Mouse (Mus musculus): Measurements from ENCODE around the gene Thap2. TPM values are rescaled to one million over a fixed set of nuclear protein-coding genes. Genes with fewer than 3 reads are reported as not detected.
A peak's percentile ranks its signal among the peaks of the same experiment; 100 is the strongest.

Thap2 gene
- total RNA-seq, 1 experiment = 7.5 TPM

GRCm38 (mm10) chr10:115332997-115333396 is 51.2 kb downstream of the Thap2 start:
- Histone ChIP-seq H3K4me1 (ENCODE audit: control insufficient read depth in 2 of 2, insufficient read depth in 2 of 2, low read length in 2 of 2, poor library complexity in 1 of 2) (no peaks in the 10 kb centered on the region), H3K27ac (ENCODE audit: insufficient read depth, low read depth, low read length, poor library complexity, severe bottlenecking) (no peak overlapping the region), H3K9me3 (ENCODE audit: control insufficient read depth, insufficient read depth, low read depth, low read length) (no peaks in the 10 kb centered on the region), H3K4me3 (ENCODE audit: insufficient read depth in 1 of 2, low read depth in 1 of 2, low read length in 2 of 2, poor library complexity in 1 of 2, severe bottlenecking in 1 of 2) (no peak overlapping the region), H3K9ac (ENCODE audit: insufficient read depth, low read depth, low read length, poor library complexity, severe bottlenecking) (no peak overlapping the region), H3K36me3 (ENCODE audit: control insufficient read depth, insufficient read depth, low read length, poor library complexity, severe bottlenecking) (no peaks in the 10 kb centered on the region)
- DNase-seq (ENCODE audit: low read depth, low spot score) = no peak
- TF ChIP-seq ZC3H11A (IDR thresholded peaks at IDR 0.05; ENCODE audit: borderline replicate concordance, low read depth, low read length) = no peak
- TF ChIP-seq CHD2 (IDR thresholded peaks at IDR 0.05; ENCODE audit: low read depth, low read length) = no peak
- no peak for TF ChIP-seq MAFK (IDR thresholded peaks at IDR 0.05; ENCODE audit: insufficient read depth, low read depth, low read length)
- no peak for TF ChIP-seq HCFC1 (IDR thresholded peaks at IDR 0.05; ENCODE audit: borderline replicate concordance, insufficient read depth, low read length)
- no peak for TF ChIP-seq ZNF384 (IDR thresholded peaks at IDR 0.05; ENCODE audit: low read depth, low read length)
- in situ Hi-C loops (cut with MboI; ENCODE audit: low sequenced_read_pairs in 2 of 2, unreplicated experiment in 2 of 2) = no loop called here

DNA sequence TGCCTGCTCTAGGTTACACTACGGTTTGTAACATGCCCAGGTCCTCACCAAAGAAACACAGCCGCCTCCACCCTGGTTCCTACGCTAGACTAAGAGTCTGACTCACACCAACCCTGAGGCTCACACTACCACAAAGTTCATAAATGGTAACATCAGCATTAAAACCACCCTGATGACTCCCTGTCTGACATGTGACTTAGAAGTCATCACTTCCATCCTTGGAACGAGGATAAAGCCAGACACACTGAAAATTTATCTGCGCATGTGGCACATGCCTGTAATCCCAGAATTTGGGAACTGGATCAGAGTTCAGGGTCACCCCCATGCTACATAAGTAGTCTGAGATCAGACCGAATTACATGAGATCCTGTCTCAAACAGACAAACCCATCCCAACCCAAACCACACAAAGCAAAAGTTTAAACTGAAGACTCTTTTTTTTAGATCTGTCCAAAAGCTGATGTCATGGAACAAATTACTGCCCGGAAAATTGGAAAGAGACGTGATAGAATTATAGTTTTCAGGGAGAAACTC is 51.8 kb downstream of the Thap2 start:
- Histone ChIP-seq H3K4me1 (ENCODE audit: control insufficient read depth in 2 of 2, insufficient read depth in 2 of 2, low read length in 2 of 2, poor library complexity in 1 of 2) (no peaks in the 10 kb centered on the region), H3K36me3 (ENCODE audit: control insufficient read depth, insufficient read depth, low read length, poor library complexity, severe bottlenecking) (no peaks in the 10 kb centered on the region), H3K9ac (ENCODE audit: insufficient read depth, low read depth, low read length, poor library complexity, severe bottlenecking) (no peak overlapping the region), H3K27ac (ENCODE audit: insufficient read depth, low read depth, low read length, poor library complexity, severe bottlenecking) (no peak overlapping the region), H3K9me3 (ENCODE audit: control insufficient read depth, insufficient read depth, low read depth, low read length) (no peaks in the 10 kb centered on the region), H3K4me3 (ENCODE audit: insufficient read depth in 1 of 2, low read depth in 1 of 2, low read length in 2 of 2, poor library complexity in 1 of 2, severe bottlenecking in 1 of 2) (no peak overlapping the region)
- in situ Hi-C loops (cut with MboI; ENCODE audit: low sequenced_read_pairs in 2 of 2, unreplicated experiment in 2 of 2) = no loop called here
- TF ChIP-seq CHD2 (IDR thresholded peaks at IDR 0.05; ENCODE audit: low read depth, low read length) (no peak), MAFK (IDR thresholded peaks at IDR 0.05; ENCODE audit: insufficient read depth, low read depth, low read length) (no peak), ZC3H11A (IDR thresholded peaks at IDR 0.05; ENCODE audit: borderline replicate concordance, low read depth, low read length) (no peak), HCFC1 (IDR thresholded peaks at IDR 0.05; ENCODE audit: borderline replicate concordance, insufficient read depth, low read length) (no peak), ZNF384 (IDR thresholded peaks at IDR 0.05; ENCODE audit: low read depth, low read length) (no peak)
- DNase-seq (ENCODE audit: low read depth, low spot score) = no peak

GRCm38 (mm10) chr10:115329010-115329530 is 55.2 kb downstream of the Thap2 start:
- Histone ChIP-seq H3K36me3 (ENCODE audit: control insufficient read depth, insufficient read depth, low read length, poor library complexity, severe bottlenecking) (no peaks in the 10 kb centered on the region), H3K9me3 (ENCODE audit: control insufficient read depth, insufficient read depth, low read depth, low read length) (no peaks in the 10 kb centered on the region), H3K9ac (ENCODE audit: insufficient read depth, low read depth, low read length, poor library complexity, severe bottlenecking) (no peak overlapping the region), H3K4me3 (ENCODE audit: insufficient read depth in 1 of 2, low read depth in 1 of 2, low read length in 2 of 2, poor library complexity in 1 of 2, severe bottlenecking in 1 of 2) (no peak overlapping the region), H3K27ac (ENCODE audit: insufficient read depth, low read depth, low read length, poor library complexity, severe bottlenecking) (no peak overlapping the region), H3K4me1 (ENCODE audit: control insufficient read depth in 2 of 2, insufficient read depth in 2 of 2, low read length in 2 of 2, poor library complexity in 1 of 2) (no peaks in the 10 kb centered on the region)
- TF ChIP-seq ZNF384 (IDR thresholded peaks at IDR 0.05; ENCODE audit: low read depth, low read length) (peak; percentile 88), CHD2 (IDR thresholded peaks at IDR 0.05; ENCODE audit: low read depth, low read length) (no peak)
- no peak for DNase-seq (ENCODE audit: low read depth, low spot score)
- in situ Hi-C loops (cut with MboI; ENCODE audit: low sequenced_read_pairs in 2 of 2, unreplicated experiment in 2 of 2) = no loop called here

DNA sequence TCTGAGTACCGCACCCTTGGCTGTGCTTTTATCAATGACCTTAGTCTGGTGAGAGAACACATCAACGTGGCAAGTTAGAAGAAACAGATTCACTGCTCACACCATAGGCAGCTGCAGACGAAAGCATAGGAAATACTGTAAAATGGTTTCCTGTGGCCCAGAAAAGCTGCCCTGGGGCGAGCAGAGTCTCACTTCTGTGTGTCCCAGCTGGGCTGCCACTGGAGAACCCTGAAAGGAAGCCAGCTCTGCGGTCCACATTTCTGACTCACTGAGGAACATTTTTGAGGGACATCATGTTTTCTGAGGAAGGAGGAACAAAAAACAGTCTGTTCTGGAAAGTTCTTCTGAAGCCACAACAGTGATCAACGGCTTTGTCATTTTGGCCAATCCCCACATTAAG is 55.7 kb downstream of the Thap2 start:
- Histone ChIP-seq H3K27ac (ENCODE audit: insufficient read depth, low read depth, low read length, poor library complexity, severe bottlenecking) (no peak overlapping the region), H3K4me3 (ENCODE audit: insufficient read depth in 1 of 2, low read depth in 1 of 2, low read length in 2 of 2, poor library complexity in 1 of 2, severe bottlenecking in 1 of 2) (no peak overlapping the region), H3K36me3 (ENCODE audit: control insufficient read depth, insufficient read depth, low read length, poor library complexity, severe bottlenecking) (no peaks in the 10 kb centered on the region), H3K4me1 (ENCODE audit: control insufficient read depth in 2 of 2, insufficient read depth in 2 of 2, low read length in 2 of 2, poor library complexity in 1 of 2) (no peaks in the 10 kb centered on the region), H3K9me3 (ENCODE audit: control insufficient read depth, insufficient read depth, low read depth, low read length) (no peaks in the 10 kb centered on the region), H3K9ac (ENCODE audit: insufficient read depth, low read depth, low read length, poor library complexity, severe bottlenecking) (no peak overlapping the region)
- DNase-seq (ENCODE audit: low read depth, low spot score) = no peak
- no peak for TF ChIP-seq CHD2 (IDR thresholded peaks at IDR 0.05; ENCODE audit: low read depth, low read length)
- no peak for TF ChIP-seq HCFC1 (IDR thresholded peaks at IDR 0.05; ENCODE audit: borderline replicate concordance, insufficient read depth, low read length)
- in situ Hi-C loops (cut with MboI; ENCODE audit: low sequenced_read_pairs in 2 of 2, unreplicated experiment in 2 of 2) = no loop called here

GRCm38 (mm10) chr10:115323295-115323694 is 60.9 kb downstream of the Thap2 start:
- in situ Hi-C loops (cut with MboI; ENCODE audit: low sequenced_read_pairs in 2 of 2, unreplicated experiment in 2 of 2) = no loop called here
- Histone ChIP-seq H3K9me3 (ENCODE audit: control insufficient read depth, insufficient read depth, low read depth, low read length) (no peaks in the 10 kb centered on the region), H3K9ac (ENCODE audit: insufficient read depth, low read depth, low read length, poor library complexity, severe bottlenecking) (no peak overlapping the region), H3K36me3 (ENCODE audit: control insufficient read depth, insufficient read depth, low read length, poor library complexity, severe bottlenecking) (no peaks in the 10 kb centered on the region), H3K4me1 (ENCODE audit: control insufficient read depth in 2 of 2, insufficient read depth in 2 of 2, low read length in 2 of 2, poor library complexity in 1 of 2) (no peaks in the 10 kb centered on the region), H3K27ac (ENCODE audit: insufficient read depth, low read depth, low read length, poor library complexity, severe bottlenecking) (no peak overlapping the region), H3K4me3 (ENCODE audit: insufficient read depth in 1 of 2, low read depth in 1 of 2, low read length in 2 of 2, poor library complexity in 1 of 2, severe bottlenecking in 1 of 2) (no peak overlapping the region)
- no peak for TF ChIP-seq MAFK (IDR thresholded peaks at IDR 0.05; ENCODE audit: insufficient read depth, low read depth, low read length)
- no peak for TF ChIP-seq CHD2 (IDR thresholded peaks at IDR 0.05; ENCODE audit: low read depth, low read length)
- no peak for TF ChIP-seq HCFC1 (IDR thresholded peaks at IDR 0.05; ENCODE audit: borderline replicate concordance, insufficient read depth, low read length)
- TF ChIP-seq ZNF384 (IDR thresholded peaks at IDR 0.05; ENCODE audit: low read depth, low read length) = no peak
- TF ChIP-seq ZC3H11A (IDR thresholded peaks at IDR 0.05; ENCODE audit: borderline replicate concordance, low read depth, low read length) = peak; percentile 80
- peak; percentile 63 for DNase-seq (ENCODE audit: low read depth, low spot score)
